Mouse (Mus musculus): ENCODE measurements around the gene Lins1.

The Lins1 gene

DNA sequence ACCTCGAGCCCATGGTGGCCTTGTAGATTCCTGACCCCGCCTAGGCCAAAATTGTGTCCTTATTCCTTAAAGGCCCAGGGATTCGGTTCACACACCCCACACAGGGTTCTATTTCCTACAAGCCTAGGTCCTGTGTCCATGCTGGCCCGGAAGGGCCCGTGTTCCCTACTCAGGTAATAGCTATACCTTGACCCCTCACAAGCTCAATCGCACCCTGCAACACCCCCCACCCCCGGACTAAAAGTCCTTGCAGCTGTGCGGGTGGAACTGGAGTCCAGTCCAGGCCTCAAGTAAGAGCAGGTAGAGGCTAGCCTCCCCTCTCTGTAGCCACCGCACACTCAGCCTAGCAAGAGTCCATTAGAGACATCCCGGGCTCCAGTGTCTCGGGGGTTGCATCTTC is 44.2 kb downstream of the Lins1 start:
- no peak for DNase-seq

DNA sequence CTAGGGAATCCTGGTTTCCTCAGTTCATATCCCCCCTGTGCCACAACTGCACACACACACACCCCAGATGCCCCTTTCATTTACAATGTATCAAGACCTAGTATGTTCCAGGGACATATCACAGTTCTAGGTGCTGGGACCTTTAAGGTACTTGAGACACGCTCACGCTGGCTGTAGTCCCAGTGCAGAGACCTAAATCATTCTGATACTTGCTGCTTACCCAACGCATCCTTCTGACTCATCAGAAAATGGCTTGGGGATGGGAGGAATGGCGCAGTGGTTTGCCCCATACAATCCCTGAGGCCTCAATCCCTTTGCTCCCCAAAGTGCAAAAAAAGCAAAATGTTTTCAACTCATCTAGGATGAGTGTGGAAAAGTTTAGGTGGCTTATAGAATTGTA is 44.8 kb downstream of the Lins1 start:
- no peak for DNase-seq

DNA sequence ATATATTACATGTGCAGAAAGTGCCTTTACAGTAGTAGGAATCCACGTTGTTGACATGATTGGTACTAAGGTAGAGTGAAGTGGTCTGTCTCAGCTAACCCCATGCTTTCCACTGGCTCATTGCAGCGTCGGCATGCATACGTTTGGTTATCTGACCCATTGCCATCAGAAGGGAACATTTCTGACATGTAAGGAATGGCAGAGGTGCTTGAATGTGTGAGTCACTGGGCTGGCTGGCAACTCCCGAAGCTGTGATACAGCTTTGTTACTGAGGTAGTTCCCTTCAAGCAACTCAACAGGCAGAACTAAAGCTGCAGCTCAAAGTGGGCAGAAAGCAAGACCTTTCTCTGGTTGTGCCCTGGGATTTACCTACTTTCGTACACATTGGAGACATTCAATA is 45.3 kb downstream of the Lins1 start:
- no peak for DNase-seq

DNA sequence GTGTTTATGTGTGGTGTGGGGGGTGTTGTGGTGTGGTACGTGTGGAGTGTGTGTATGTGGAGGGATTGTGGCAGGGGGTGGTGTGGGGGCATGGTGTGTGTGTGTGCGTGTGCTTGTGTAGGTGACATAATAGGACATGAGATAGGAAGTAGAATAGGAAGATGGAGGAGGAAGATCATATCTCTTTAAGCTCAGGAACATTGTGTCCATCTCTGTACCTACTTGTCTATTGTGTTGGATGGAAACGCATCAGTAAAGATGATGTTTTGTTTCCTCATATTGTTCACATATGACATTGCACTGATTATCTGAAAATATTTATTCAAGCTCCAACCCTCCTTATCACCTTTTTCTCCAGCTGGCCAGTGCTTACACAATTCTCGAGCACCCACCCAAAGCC is 47.7 kb downstream of the Lins1 start:
- DNase-seq = no peak

DNA sequence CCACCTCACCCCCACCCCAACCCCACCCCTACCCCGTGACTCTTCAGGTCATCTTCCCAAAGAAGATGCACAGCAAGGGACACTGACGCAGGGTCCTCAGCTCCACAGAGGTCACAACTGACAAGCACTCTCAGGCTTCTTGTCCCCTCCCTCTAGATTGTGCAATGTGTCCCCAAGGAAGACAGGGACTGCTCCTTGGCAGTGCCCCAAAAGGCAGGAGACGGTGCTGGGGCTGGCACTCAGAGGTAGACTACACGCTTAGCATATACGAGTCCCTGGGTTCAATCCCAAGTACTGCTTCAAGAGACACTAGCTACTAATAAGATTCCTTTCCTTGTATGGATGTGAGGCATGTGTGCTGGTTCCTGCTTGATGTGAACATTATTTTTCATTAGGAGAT is 51.3 kb downstream of the Lins1 start:
- DNase-seq = peak; percentile 10 to 38

DNA sequence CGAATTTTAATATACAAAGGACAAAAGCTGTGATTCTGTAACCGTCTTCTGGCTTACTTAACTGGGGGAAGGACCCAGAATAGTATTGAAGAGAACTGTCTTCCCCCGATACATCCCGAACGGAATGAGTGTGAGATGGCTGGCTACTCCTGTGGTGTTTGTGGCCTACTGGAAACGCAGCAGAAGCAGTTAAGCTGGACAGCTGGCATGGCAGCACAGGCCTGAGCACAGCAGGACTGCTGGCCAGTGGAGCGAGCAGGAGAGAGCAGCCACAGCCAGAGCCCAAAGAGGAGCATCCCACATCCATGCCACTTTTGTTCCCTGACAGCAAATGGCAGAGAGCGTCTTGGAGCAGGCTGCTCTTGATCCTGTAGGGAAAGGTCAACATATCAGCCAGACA is 51.7 kb downstream of the Lins1 start:
- DNase-seq = peak; percentile 61 to 64

DNA sequence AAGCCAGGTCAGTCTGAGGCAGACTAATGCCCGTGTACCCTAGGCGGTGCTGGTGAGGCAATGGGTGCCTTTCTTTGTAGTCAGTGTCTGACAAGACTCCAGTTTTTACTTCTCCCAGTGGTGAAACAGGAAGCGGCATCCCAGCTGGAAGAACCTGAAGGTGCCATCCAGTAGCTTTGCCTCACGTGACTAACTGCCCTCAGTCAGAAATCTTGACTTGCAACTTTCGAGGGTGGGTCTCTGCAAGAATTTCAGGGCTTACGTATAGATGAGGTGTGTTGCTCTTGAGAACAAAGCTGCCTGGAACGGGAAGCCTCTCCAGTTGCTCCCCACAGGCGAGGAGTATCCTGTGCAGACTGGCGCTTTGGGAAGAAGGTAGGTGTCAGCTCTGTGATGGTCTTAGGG is 53.7 kb downstream of the Lins1 start, which contains the start of gene Cers3:
TSS of gene Cers3 (plus strand) at position 128 of the 405 bp plus-strand sequence.
- no peak for DNase-seq

DNA sequence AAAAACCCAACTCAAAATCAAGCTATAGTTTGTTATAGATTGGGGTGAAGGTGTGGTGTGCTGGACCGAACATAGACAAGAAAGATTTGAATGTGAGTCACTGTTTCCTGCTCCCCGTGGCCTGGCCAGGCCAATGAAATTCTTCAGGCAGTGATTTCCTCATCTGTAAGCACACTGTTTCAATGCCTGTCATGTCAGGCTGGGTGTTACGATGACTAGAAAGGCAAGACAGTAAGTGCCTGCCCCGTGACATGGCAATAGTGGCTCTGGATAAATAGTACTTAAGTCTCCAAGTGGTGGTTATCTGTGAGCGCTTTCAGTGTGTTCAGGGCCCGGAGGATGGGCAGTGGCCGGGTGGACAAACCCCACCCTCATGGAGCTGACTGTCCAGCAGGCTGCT is 57.3 kb downstream of the Lins1 start:
- DNase-seq = no peak

DNA sequence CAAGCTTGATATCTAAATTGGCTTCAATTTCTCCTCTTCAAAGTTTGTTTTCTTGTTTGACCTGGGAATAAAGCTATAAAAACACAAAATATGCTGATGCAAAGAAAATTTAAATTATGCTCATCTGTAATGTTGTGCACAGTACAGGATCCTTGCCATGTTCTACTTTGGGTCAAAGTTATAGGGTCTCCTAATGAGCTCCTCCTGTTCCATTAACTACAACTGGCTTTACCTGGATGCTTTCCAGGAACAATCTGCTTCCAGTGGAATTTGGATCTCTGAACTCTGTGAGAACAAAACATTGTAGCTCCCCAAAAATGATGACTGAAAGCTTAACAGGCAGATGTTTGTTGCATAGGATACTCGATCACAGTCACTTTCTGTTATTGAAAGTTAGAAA is 60.3 kb downstream of the Lins1 start:
- DNase-seq = no peak

DNA sequence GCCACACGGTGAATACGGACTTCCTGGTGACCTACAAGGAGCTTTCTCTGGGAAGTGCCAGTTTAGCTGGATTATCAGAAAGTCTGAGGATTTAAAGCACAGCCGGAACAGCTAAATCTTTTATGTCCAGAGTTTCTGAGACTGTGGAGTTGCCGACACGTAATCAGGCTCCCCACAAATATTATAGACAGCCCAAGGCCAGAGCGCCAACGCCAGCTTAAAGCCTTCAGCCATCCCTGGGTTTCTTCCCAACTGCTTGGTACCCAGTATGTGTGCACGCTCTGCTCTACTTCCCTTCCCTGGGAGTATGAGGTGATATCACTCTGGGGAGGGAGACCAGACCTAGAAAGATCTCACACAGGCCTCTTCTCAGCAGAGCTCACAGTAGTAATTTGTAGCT is 64.1 kb downstream of the Lins1 start:
- no peak for DNase-seq

DNA sequence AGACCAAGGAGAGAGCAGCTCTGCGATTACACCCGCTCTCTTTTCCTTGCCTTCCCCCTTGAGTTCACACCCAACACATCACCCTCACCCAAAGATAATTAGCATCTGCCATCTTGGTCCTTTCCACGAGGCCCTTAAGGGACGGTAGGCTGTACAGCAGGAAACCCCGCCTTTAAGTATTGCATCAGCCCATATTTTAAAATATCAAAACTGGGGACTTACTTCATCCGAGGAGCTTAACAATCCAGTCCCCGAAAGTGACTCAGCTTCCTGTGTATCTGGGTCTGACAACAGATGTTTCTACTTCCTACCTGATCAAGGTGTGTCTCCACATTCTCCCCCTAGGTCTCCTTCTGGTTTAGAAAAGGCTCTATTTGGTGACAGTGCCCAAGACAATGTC is 65.9 kb downstream of the Lins1 start:
- DNase-seq = no peak

Measured in cerebellum, postnatal 14 days (tissue).